Mouse (Mus musculus): ENCODE measurements around the gene Gna15.
A peak's percentile ranks its signal among the peaks of the same experiment; 100 is the strongest.

The Gna15 gene

GRCm38 (mm10) chr10:81553807-81554755 is 30.1 kb upstream of the Gna15 start:
- DNase-seq, result no peak

GRCm38 (mm10) chr10:81553232-81553631 is 29.2 kb upstream of the Gna15 start:
- no peak for DNase-seq

- DNase-seq, result peak; percentile 96
These were observed 27.6 kb upstream of the Gna15 start for GRCm38 (mm10) chr10:81551597-81552102.

GRCm38 (mm10) chr10:81550257-81550656 is 26.2 kb upstream of the Gna15 start:
- DNase-seq, result peak; percentile 82

GRCm38 (mm10) chr10:81548944-81549343 is 24.9 kb upstream of the Gna15 start:
- no peak for DNase-seq

- DNase-seq, result no peak
These were observed 23.0 kb upstream of the Gna15 start for GRCm38 (mm10) chr10:81546788-81547571.

GRCm38 (mm10) chr10:81546332-81546731 is 22.3 kb upstream of the Gna15 start:
- no peak for DNase-seq

- DNase-seq, result peak; percentile 100
These were observed 21.2 kb upstream of the Gna15 start, which contains the start of gene Gna11 for GRCm38 (mm10) chr10:81545161-81545747. Gna11 (minus strand) TSS chr10:81545190.

- no peak for DNase-seq
These were observed 20.5 kb upstream of the Gna15 start for GRCm38 (mm10) chr10:81544296-81545160.

- no peak for DNase-seq
These were observed 19.6 kb upstream of the Gna15 start for GRCm38 (mm10) chr10:81543633-81544032.

GRCm38 (mm10) chr10:81542727-81543460 is 18.9 kb upstream of the Gna15 start:
- no peak for DNase-seq

GRCm38 (mm10) chr10:81541803-81542202 is 17.8 kb upstream of the Gna15 start:
- DNase-seq, result peak; percentile 79

- no peak for DNase-seq
These were observed 17.3 kb upstream of the Gna15 start for GRCm38 (mm10) chr10:81541363-81541762.

GRCm38 (mm10) chr10:81538321-81539048 is 14.5 kb upstream of the Gna15 start:
- no peak for DNase-seq

GRCm38 (mm10) chr10:81537429-81537828 is 13.4 kb upstream of the Gna15 start:
- no peak for DNase-seq

- DNase-seq, result no peak
These were observed 12.7 kb upstream of the Gna15 start for GRCm38 (mm10) chr10:81536734-81537133.

- no peak for DNase-seq
These were observed 10.8 kb upstream of the Gna15 start for GRCm38 (mm10) chr10:81534826-81535225.

GRCm38 (mm10) chr10:81526779-81527178 is 2.8 kb upstream of the Gna15 start:
- peak; percentile 87 for DNase-seq

- no peak for DNase-seq
These were observed 1.1 kb upstream of the Gna15 start for GRCm38 (mm10) chr10:81525017-81525694.

GRCm38 (mm10) chr10:81523570-81523969 is 455 bp downstream of the Gna15 start:
- DNase-seq, result no peak

Measured in kidney, adult 9 months (tissue).